Mouse (Mus musculus) heart, postnatal 0 days (tissue): ENCODE results near the gene Cant1.

Experiments used
- CTCF ChIP-seq: IDR thresholded peaks from 2 replicates; pipeline ENCODE4 v1.5.1; 2016; ENCODE audit warnings: antibody characterized with exemption, control low read depth, low read depth
- EP300 ChIP-seq: IDR thresholded peaks from 2 replicates; pipeline ENCODE4 v1.6.1; 2016; ENCODE audit warnings: antibody characterized with exemption, low read depth

- TF ChIP-seq CTCF (no peak), EP300 (no peak)
These were observed 43.0 kb downstream of the Cant1 start for GRCm38 (mm10) chr11:118375881-118376280.
